Mouse (Mus musculus) CD4-positive naive resting alpha-beta T cell, adult 57 days (primary cell): ENCODE data around the gene Wnk4. TPM values are rescaled to one million over a fixed set of nuclear protein-coding genes. Genes with fewer than 3 reads are reported as not detected.

ENCODE experiments used
- total RNA-seq: library from RNA; stranded (reverse); gene quantifications from one replicate; pipeline ENCODE4 v1.2.4, GENCODE M21; 2023

Wnk4 gene
- 2.5 TPM for total RNA-seq

DNA sequence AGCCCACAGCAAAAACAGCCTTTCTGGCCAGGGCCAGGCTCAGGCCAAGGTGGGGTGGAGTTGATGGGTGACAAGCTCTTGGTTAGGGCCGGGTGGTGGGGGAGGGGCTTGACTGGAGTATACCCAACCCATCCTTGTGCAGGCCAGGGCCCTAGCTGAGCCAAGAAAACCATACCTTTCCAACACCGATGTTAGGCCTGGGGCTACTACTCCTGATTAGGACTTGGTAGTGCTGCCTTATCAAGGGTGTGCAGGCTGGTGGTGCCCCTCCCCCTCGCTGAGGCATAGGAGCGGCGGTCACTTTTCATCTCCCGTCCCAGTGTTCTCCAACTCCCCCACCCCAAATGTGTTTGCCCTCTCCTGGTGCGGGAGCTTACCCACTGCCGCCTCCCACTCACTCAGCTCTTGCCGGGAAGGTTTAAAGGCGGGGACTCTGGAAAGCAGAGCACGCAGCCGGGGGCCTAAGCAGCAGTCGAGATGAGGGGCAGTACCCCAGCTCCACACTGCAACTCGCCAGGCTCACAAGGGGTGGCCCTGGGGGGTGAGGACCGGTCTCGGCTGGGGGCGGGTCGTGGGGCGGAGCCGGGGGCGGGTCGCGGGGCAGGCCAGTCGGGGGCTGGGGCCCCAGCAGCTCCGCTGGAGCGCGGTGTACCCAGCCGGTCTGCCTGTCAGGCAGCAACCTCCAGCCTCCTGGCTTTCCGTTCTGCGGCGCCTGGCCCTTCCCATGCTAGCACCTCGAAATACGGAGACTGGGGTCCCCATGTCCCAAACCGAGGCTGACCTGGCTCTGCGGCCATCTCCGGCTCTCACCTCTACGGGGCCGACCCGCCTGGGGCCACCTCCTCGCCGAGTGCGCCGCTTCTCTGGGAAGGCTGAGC is at the start of gene Wnk4:
Gene Wnk4, plus strand, starts transcription at position 620 of the 878 bp plus-strand sequence.

DNA sequence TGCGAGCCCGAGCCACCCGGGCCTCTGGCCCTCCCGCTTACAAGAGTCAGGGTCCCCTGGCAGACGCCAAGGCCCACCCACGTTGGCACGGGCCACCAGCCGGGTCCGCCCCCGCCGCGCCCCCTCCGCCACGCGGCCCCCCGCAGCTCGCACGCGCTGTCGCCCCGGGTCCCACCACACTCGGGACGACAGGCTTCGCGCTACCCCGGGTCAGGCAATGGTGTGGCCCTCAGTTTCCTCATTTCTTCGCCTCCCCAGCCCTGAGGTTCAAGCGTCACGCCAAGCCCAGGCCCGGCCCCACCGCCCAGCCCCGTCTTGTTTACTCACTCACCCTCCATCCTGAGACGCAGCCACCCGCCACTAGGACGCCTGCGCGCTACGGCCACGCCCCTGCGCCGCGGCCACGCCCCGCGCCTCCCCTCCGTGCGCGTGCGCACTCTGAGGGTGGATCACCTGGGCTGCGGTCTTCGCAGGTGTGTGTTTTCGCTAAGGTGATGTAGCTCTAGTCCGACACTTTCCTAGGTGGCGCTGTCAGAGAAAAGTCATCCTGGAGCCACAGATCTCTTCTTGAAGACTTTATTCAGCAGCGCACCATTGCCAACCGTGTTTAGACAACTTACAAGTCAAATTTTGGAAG is 34.2 kb upstream of the Wnk4 start, which contains the start of gene Ezh1:
Gene Ezh1, minus strand, starts transcription at position 399 of the 637 bp plus-strand sequence.

DNA sequence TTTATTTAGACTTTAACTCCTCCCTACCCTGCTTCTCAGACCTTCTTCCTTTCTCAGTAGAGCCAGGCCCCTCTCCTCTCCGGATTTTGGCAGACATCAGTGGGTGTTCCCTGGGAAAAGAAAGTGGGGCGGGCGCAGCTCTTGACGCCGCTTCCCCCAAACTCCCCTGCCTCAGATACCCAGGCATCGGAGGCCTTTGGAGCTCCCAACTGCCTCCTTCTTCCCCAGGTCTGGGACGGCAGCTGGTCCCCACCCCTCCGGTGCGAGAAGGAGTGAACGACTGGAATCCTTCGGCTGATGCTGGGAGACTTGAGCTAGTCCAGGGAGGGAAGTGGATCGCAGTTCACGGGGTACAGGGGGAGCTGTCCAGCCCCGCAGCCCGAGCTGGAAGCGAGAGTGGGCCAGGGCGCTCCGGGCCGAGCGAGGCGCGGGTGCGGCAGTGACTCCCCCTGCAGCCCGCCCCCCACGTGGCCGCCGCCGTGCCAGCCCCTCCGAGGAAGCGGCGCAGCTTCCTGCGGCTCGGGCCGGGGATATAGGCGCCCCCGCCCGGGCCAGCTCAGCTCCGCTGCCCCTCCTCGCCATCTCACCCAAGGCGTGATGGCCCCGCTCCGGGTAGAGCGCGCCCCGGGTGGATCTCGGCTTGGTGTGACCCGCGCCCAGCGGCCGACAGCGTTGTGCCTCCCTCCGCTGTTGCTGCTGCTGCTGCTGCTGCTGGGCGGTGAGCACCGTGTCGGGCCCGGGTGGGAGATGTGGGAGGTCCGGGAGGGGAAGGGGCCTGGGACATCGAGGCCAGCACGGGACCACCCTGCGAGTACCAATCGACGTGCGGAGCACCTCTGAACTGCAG is 14.3 kb upstream of the Wnk4 start, which contains the start of gene Ramp2:
Gene Ramp2, plus strand, starts transcription at position 174 of the 847 bp plus-strand sequence.

GRCm38 (mm10) chr11:101253613-101254389 is 6.6 kb upstream of the Wnk4 start, which contains the start of gene Vps25:
Gene Vps25 (plus strand): TSS chr11:101253707.

GRCm38 (mm10) chr11:101278223-101279192 is 18.1 kb downstream of the Wnk4 start, which contains the start of the genes Cntd1 and Coa3:
Gene Cntd1 (plus strand): TSS chr11:101279012.
Gene Coa3 (minus strand): TSS chr11:101279114.

DNA sequence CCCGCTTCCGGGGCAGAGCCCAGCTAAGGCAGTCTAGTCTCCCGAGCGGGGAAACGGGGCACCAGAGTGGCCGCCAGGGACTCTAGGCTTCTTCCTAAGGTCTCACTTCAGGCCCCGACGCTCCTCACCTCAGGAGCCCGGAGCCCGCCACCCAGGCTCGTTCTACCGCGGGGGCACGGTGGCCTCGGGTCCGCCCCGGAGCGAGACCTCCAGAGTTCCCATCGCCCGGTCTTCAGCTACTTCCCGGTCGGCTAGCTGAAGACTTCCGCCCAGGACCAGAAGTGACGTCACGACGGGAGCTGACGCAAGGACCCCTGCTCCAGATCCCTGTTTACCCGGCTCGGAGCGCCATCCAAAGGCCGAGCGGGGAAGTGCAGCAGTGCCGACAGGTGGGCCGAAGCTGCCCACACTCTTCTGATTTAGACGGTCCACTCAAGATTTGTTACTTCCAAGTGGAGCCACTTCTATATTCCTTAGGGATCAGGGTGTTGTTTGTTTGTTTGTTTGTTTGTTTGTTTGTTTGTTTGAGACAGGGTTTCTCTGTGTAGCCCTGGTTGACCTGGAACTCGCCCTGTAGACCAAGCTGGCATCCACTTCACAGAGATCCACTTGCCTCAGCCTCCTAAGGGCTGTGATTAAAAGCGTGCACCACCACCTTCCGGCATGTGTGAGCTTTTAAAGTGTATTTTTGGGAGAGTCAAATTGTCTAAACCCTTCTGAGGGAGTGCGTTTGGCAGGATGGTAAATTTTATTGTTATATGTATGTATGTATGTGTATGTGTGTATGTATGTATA is 41.8 kb downstream of the Wnk4 start, which contains the start of gene Becn1:
Gene Becn1, minus strand, starts transcription at position 283 of the 795 bp plus-strand sequence.

GRCm38 (mm10) chr11:101315665-101316500 is 55.5 kb downstream of the Wnk4 start, which contains the start of gene Psme3:
Gene Psme3 (plus strand): TSS chr11:101316213.

DNA sequence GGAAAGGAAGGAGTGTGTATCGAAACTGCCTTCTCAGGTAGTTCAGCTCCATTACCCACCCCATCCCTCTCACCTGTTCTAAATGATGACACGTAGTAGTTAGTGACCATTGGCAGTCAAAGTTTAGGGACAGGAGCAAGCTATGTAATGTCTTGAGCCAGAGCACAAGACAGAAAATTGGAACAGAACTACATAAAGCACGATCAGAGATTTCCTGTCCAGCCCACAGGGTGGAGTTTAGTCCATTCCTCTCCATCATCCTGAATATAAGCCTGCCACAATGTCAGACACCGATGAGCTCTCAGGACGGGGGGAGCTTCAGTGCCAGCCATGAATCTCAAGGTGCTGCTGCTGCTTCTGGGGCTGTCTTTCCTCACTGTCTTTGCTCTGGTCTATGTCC is 64.4 kb downstream of the Wnk4 start, which contains the start of gene Aoc2:
Gene Aoc2, plus strand, starts transcription at position 301 of the 400 bp plus-strand sequence.

Other genes starting within 250 kb of the Wnk4 start
- 9.6 TPM for gene Naglu, start 190.6 kb upstream of the Wnk4 start, total RNA-seq
- 2.8 TPM for gene Hsd17b1, start 182.2 kb upstream of the Wnk4 start, total RNA-seq
- gene Coasy, start 178.0 kb upstream of the Wnk4 start, total RNA-seq: 11.5 TPM
- 47.4 TPM for gene Mlx, start 173.3 kb upstream of the Wnk4 start, total RNA-seq
- 3.9 TPM for gene Psmc3ip, start 165.1 kb upstream of the Wnk4 start, total RNA-seq
- gene Retreg3, start 140.7 kb upstream of the Wnk4 start, total RNA-seq: 86.7 TPM
- 15.4 TPM for gene Tubg1, start 140.6 kb upstream of the Wnk4 start, total RNA-seq
- gene Tubg2, start 104.7 kb upstream of the Wnk4 start, total RNA-seq: 0.98 TPM
- 0.38 TPM for gene Cntnap1, start 90.0 kb upstream of the Wnk4 start, total RNA-seq
- gene Plekhh3, start 89.2 kb upstream of the Wnk4 start, total RNA-seq: 0.56 TPM
- not detected for gene Ccr10, start 85.1 kb upstream of the Wnk4 start, total RNA-seq
- gene Ezh1, start 34.1 kb upstream of the Wnk4 start, total RNA-seq: 91.5 TPM
- 0.92 TPM for gene Ramp2, start 14.5 kb upstream of the Wnk4 start, total RNA-seq
- 65.9 TPM for gene Vps25, start 6.9 kb upstream of the Wnk4 start, total RNA-seq
- gene Cntd1, start 18.4 kb downstream of the Wnk4 start, total RNA-seq: not detected
- 26.4 TPM for gene Coa3, start 18.5 kb downstream of the Wnk4 start, total RNA-seq
- 187 TPM for gene Becn1, start 41.7 kb downstream of the Wnk4 start, total RNA-seq
- gene Psme3, start 55.6 kb downstream of the Wnk4 start, total RNA-seq: 128 TPM
- gene Aoc2, start 64.5 kb downstream of the Wnk4 start, total RNA-seq: 22.4 TPM
- 0.68 TPM for gene Aoc3, start 70.0 kb downstream of the Wnk4 start, total RNA-seq
- gene G6pc, start 107.0 kb downstream of the Wnk4 start, total RNA-seq: not detected
- 21.6 TPM for gene Aarsd1, start 157.0 kb downstream of the Wnk4 start, total RNA-seq
- 3.0 TPM for gene Gm27029, start 164.2 kb downstream of the Wnk4 start, total RNA-seq
- 22.3 TPM for gene Rundc1, start 164.5 kb downstream of the Wnk4 start, total RNA-seq
- gene Ptges3l, start 164.8 kb downstream of the Wnk4 start, total RNA-seq: 5.2 TPM
- 120 TPM for gene Rpl27, start 181.7 kb downstream of the Wnk4 start, total RNA-seq
- gene Ifi35, start 187.8 kb downstream of the Wnk4 start, total RNA-seq: 71.2 TPM
- gene Rnd2, start 204.4 kb downstream of the Wnk4 start, total RNA-seq: 1.2 TPM
- 8.6 TPM for gene Vat1, start 205.7 kb downstream of the Wnk4 start, total RNA-seq